Mouse (Mus musculus) liver, embryonic 14.5 days (tissue): ENCODE measurements at regions not wholly inside any gene's neighbourhood (a gene's known extent, or its start where the extent isn't known, plus 50 kb on each side); places are given as distances from the start of the nearest gene placed in this dataset.

ENCODE experiments used
- ATAC-seq: fragments of 200-750 bp; cut with Nextera tagmentation; 2 replicates; pipeline ENCODE4 v1.8.0; 2017; ENCODE audit warnings: moderate number of reproducible peaks, mild to moderate bottlenecking, moderate library complexity; ENCODE audit not compliant: insufficient read depth
- DNase-seq, 3 experiments: peaks; one replicate each; pipeline ENCODE4 v3.0.0-alpha.2; 2012 to 2013; ENCODE audit warnings: low read depth in 3 of 3, low spot score in 3 of 3
- H3K27ac ChIP-seq: fragments of 300-500 bp; sonication (generic); 2 replicates; pipeline ENCODE4 v1.5.1; 2014; ENCODE audit warnings: moderate library complexity, mild to moderate bottlenecking, control low read depth, inconsistent platforms
- H3K27me3 ChIP-seq: fragments of 300-500 bp; sonication (generic); 2 replicates; pipeline ENCODE4 v1.6.1; 2014; ENCODE audit warnings: mild to moderate bottlenecking, low read length, moderate library complexity; ENCODE audit not compliant: control insufficient read depth, insufficient read depth
- H3K36me3 ChIP-seq: fragments of 300-500 bp; sonication (generic); replicated peaks from 2 replicates; pipeline ENCODE4 v1.6.1; 2014; ENCODE audit warnings: low read depth; ENCODE audit not compliant: control insufficient read depth, insufficient read depth
- H3K4me1 ChIP-seq, 2 experiments: fragments of 200-500 bp in 1 of 2; fragments of 300-500 bp in 1 of 2; sonication (generic) in 1 of 2; replicated peaks; 2 replicates each; pipeline ENCODE4 v1.6.1; 2012 to 2014; ENCODE audit warnings: antibody characterized with exemption in 1 of 2, inconsistent platforms in 1 of 2, low read length in 1 of 2; ENCODE audit not compliant: control insufficient read depth in 2 of 2, insufficient read depth in 2 of 2
- H3K4me2 ChIP-seq: fragments of 300-500 bp; sonication (generic); 2 replicates; pipeline ENCODE4 v1.6.1; 2014; ENCODE audit warnings: low read depth, mild to moderate bottlenecking, control low read depth, moderate library complexity
- H3K4me3 ChIP-seq, 2 experiments: fragments of 200-500 bp in 1 of 2; fragments of 300-500 bp in 1 of 2; sonication (generic) in 1 of 2; 2 replicates each; pipeline ENCODE4 v1.5.1; 2012 to 2014; ENCODE audit warnings: low read depth in 2 of 2, low read length in 2 of 2, mild to moderate bottlenecking in 2 of 2, control low read depth in 1 of 2, inconsistent platforms in 1 of 2, moderate library complexity in 1 of 2; ENCODE audit not compliant: insufficient read depth in 1 of 2
- H3K9ac ChIP-seq: fragments of 300-500 bp; sonication (generic); replicated peaks from 2 replicates; pipeline ENCODE4 v1.6.1; 2014; ENCODE audit warnings: mild to moderate bottlenecking, control low read depth, moderate library complexity
- H3K9me3 ChIP-seq: fragments of 300-500 bp; sonication (generic); 2 replicates; pipeline ENCODE4 v1.6.1; 2016; ENCODE audit warnings: low read length, mixed read lengths; ENCODE audit not compliant: control insufficient read depth
- CTCF ChIP-seq: IDR thresholded peaks from 2 replicates; pipeline ENCODE4 v1.5.1; 2016; ENCODE audit warnings: antibody characterized with exemption, low read depth, control low read depth
- EP300 ChIP-seq: IDR thresholded peaks from 2 replicates; pipeline ENCODE4 v1.6.1; 2016; ENCODE audit warnings: antibody characterized with exemption, low read depth
- WGBS: fragments of 180-500 bp; shearing (Covaris S2); extraction: QIAGEN DNeasy Blood & Tissue Kit; methylation state at CpG from one replicate; pipeline ENCODE4 v1.1.7; 2014; ENCODE audit not compliant: insufficient replicate concordance; 5-methylcytosine and 5-hydroxymethylcytosine counted together

DNA sequence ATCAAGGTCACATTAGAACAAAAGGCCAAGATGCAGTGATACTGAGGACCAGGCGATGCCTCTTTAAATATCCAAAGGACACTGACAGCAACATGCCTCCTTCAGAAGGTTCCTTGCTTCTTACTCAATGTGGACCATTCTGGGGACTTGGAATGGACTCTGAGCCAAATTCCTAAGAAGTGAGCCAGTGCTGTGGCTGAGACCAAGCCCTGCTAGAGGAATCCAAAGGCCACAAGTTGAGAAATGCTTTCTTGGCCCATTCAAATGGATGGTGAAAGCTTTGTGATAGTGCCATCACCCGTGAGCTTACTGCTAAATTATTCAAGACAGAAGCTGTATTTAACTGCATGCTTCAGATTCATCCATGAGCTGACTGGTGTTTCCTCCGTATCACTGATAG, 352.8 kb upstream of the Gm26657 start:
- Histone ChIP-seq H3K4me1 (no peaks in the 10 kb centered on the region), H3K9ac (no peak overlapping the region), H3K27me3 (no peaks in the 10 kb centered on the region), H3K4me3 (no peak overlapping the region), H3K4me2 (no peak overlapping the region), H3K36me3 (no peaks in the 10 kb centered on the region), H3K9me3 (no peaks in the 10 kb centered on the region), H3K27ac (no peak overlapping the region)
- no peak for DNase-seq
- no peak for ATAC-seq
- WGBS: 53% methylated on average over 3 of the region's 3 CpGs
- TF ChIP-seq CTCF (no peak), EP300 (no peak)

DNA sequence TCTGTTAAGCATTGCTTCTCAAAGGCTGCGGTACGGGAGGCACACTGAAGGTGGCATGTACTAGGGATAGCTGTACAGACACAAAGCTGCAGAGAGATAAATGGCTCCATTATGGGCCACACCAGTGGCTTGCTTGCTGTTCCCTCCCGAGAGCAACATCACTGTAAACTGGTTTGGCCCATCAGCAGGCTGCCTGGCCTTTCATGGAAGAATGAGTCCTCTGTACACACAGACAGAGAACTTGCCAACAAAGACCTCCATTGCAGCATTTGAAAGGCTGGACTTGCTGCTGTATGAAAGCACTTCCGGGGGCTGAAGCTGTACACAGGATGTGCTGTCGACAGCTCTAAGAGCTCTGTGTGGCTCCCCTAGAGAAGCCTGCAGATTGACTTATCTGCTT, 364.1 kb upstream of the Gm26657 start:
- ATAC-seq: no peak
- no peak overlapping the region for H3K4me2 ChIP-seq
- DNase-seq: no peak
- WGBS: 51% methylated on average over 5 of the region's 5 CpGs
- no peak overlapping the region for H3K4me3 ChIP-seq
- H3K27ac ChIP-seq: no peak overlapping the region
- H3K9me3 ChIP-seq: no peaks in the 10 kb centered on the region
- H3K9ac ChIP-seq: no peak overlapping the region
- no peaks in the 10 kb centered on the region for H3K36me3 ChIP-seq
- H3K4me1 ChIP-seq: no peaks in the 10 kb centered on the region
- no peaks in the 10 kb centered on the region for H3K27me3 ChIP-seq
- TF ChIP-seq CTCF (no peak), EP300 (no peak)

- Histone ChIP-seq H3K36me3 (no peaks in the 10 kb centered on the region), H3K9me3 (no peaks in the 10 kb centered on the region), H3K9ac (no peak overlapping the region), H3K4me1 (no peaks in the 10 kb centered on the region), H3K27me3 (no peaks in the 10 kb centered on the region), H3K4me2 (no peak overlapping the region), H3K4me3 (no peak overlapping the region), H3K27ac (no peak overlapping the region)
- TF ChIP-seq CTCF: no peak
- TF ChIP-seq EP300: no peak
- DNase-seq: no peak
- 68% methylated on average over 3 of the region's 3 CpGs for WGBS
- ATAC-seq: no peak
These were observed 365.4 kb upstream of the Gm26657 start for GRCm38 (mm10) chr4:56374466-56374865.

GRCm38 (mm10) chr4:56373746-56374145, 366.1 kb upstream of the Gm26657 start:
- Histone ChIP-seq H3K27me3 (no peaks in the 10 kb centered on the region), H3K4me2 (no peak overlapping the region), H3K36me3 (no peaks in the 10 kb centered on the region), H3K9ac (no peak overlapping the region), H3K4me1 (no peaks in the 10 kb centered on the region), H3K27ac (no peak overlapping the region), H3K9me3 (no peaks in the 10 kb centered on the region), H3K4me3 (no peak overlapping the region)
- DNase-seq: no peak
- no peak for ATAC-seq
- WGBS: 42% methylated on average over 4 of the region's 4 CpGs
- no peak for TF ChIP-seq EP300
- TF ChIP-seq CTCF: no peak

- no peak overlapping the region for H3K9ac ChIP-seq
- DNase-seq: no peak
These were observed 366.7 kb upstream of the Gm26657 start for GRCm38 (mm10) chr4:56373167-56373566.

More at GRCm38 (mm10) chr4:56373167-56373566, 366.7 kb upstream of the Gm26657 start:
- 47% methylated on average over 4 of the region's 4 CpGs for WGBS
- H3K36me3 ChIP-seq: no peaks in the 10 kb centered on the region
- H3K4me1 ChIP-seq: no peaks in the 10 kb centered on the region
- H3K27me3 ChIP-seq: no peaks in the 10 kb centered on the region
- no peaks in the 10 kb centered on the region for H3K9me3 ChIP-seq
- no peak for ATAC-seq
- H3K4me2 ChIP-seq: no peak overlapping the region
- TF ChIP-seq CTCF (no peak), EP300 (no peak)
- no peak overlapping the region for H3K27ac ChIP-seq
- no peak overlapping the region for H3K4me3 ChIP-seq
